Mouse (Mus musculus): ENCODE data around the gene Prkcb. TPM values are rescaled to one million over a fixed set of nuclear protein-coding genes. Genes with fewer than 3 reads are reported as not detected.

The Prkcb gene
- polyA plus RNA-seq, 1 experiment from 2014 or later = 5.6 TPM

DNA sequence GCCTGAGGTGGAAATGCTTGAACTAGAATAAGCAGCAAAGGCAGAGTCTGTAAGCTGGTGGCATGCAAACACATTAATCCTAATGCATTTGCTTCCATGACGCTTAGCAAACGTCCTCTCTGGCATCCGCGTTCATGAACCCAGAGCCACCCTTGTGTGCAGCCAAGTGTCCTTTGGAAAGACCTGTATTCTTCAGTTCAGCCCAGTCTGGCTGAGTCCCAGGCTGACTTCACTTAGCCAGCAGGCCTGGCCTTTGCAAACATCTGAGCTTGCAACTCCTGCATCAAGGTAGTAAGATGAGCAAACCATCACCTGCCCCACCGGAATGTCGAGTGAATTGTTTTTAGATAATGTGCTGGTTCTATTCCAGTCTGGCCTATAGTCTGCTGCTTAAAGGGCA lies 126.1 kb downstream of the Prkcb start:
- no peak overlapping the region for H3K27ac ChIP-seq
- no peak for ATAC-seq (ENCODE audit: insufficient number of reproducible peaks, insufficient read depth, low FRiP score, low TSS enrichment)
- WGBS = 91% methylated on average over 6 of the region's 6 CpGs
- H3K36me3 ChIP-seq = no peaks in the 10 kb centered on the region
- no peaks in the 10 kb centered on the region for H3K4me1 ChIP-seq
- H3K9me3 ChIP-seq = no peaks in the 10 kb centered on the region
- H3K9ac ChIP-seq = no peak overlapping the region
- no peak overlapping the region for H3K4me3 ChIP-seq
- H3K27me3 ChIP-seq = no peaks in the 10 kb centered on the region
- H3K4me2 ChIP-seq (replicated peaks) = no peak overlapping the region

DNA sequence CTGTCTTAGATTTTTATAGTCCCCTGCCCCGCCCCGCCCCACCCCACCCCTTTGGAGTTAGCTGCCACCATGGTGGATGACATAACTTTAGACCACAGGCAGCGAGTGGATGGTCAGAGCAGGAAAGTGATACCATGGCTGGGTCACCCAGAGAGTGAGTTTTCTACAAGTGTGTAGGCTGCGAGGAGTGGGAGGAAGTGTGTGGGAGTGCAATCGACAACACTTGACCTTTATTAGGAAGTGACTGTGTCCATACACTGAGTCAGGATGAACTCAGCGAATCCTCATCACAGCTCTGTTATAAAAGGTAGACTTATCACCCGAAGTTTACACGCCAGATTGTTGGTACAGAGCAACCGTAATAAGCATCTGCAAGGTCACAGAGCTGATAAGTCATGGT lies 126.8 kb downstream of the Prkcb start:
- ATAC-seq (ENCODE audit: insufficient number of reproducible peaks, insufficient read depth, low FRiP score, low TSS enrichment) = no peak
- Histone ChIP-seq H3K27me3 (no peaks in the 10 kb centered on the region), H3K9ac (no peak overlapping the region), H3K4me1 (no peaks in the 10 kb centered on the region), H3K4me3 (no peak overlapping the region), H3K36me3 (no peaks in the 10 kb centered on the region), H3K27ac (no peak overlapping the region), H3K4me2 (replicated peaks) (no peak overlapping the region), H3K9me3 (no peaks in the 10 kb centered on the region)
- 84% methylated on average over 9 of the region's 9 CpGs for WGBS

- Histone ChIP-seq H3K4me1 (no peaks in the 10 kb centered on the region), H3K36me3 (no peaks in the 10 kb centered on the region), H3K9me3 (no peaks in the 10 kb centered on the region), H3K4me3 (no peak overlapping the region), H3K27me3 (no peaks in the 10 kb centered on the region), H3K9ac (no peak overlapping the region), H3K27ac (no peak overlapping the region), H3K4me2 (replicated peaks) (no peak overlapping the region)
- 69% methylated on average over 12 of the region's 12 CpGs for WGBS
- ATAC-seq (ENCODE audit: insufficient number of reproducible peaks, insufficient read depth, low FRiP score, low TSS enrichment) = no peak
These were observed 127.4 kb downstream of the Prkcb start for GRCm38 (mm10) chr7:122415904-122416303.

GRCm38 (mm10) chr7:122418551-122418950 lies 130.0 kb downstream of the Prkcb start:
- Histone ChIP-seq H3K4me1 (no peaks in the 10 kb centered on the region), H3K36me3 (no peaks in the 10 kb centered on the region), H3K27ac (no peak overlapping the region), H3K4me3 (no peak overlapping the region), H3K9ac (no peak overlapping the region), H3K4me2 (replicated peaks) (no peak overlapping the region), H3K27me3 (no peaks in the 10 kb centered on the region), H3K9me3 (no peaks in the 10 kb centered on the region)
- no peak for ATAC-seq (ENCODE audit: insufficient number of reproducible peaks, insufficient read depth, low FRiP score, low TSS enrichment)
- 77% methylated on average over 3 of the region's 3 CpGs for WGBS

DNA sequence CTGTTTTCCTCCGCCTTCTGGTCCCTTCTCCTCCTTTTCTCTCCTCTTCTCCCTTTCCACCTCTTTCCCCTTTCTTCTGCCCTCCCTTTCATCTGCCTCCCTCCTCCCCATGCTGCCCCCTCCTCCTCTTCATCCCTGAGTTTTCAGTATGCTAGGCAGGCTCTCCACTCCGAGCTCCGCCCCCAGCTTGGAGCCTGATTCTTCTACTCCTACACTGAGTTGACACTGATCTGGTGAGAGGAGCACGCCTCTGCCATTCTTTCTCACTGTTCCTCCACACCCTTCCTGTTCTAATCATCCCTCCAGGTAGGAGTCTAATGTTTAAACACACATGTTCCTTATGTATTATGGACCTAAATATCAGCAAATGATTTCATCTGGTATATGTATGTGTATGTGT lies 135.3 kb downstream of the Prkcb start:
- no peak overlapping the region for H3K4me3 ChIP-seq
- no peak overlapping the region for H3K9ac ChIP-seq
- ATAC-seq (ENCODE audit: insufficient number of reproducible peaks, insufficient read depth, low FRiP score, low TSS enrichment) = no peak
- H3K27ac ChIP-seq = no peak overlapping the region
- H3K27me3 ChIP-seq = 0 out of 2 replicates have a peak, but pooled peaks cover 2% of the 10 kb centered on the region
- no peak overlapping the region for H3K4me2 ChIP-seq (replicated peaks)
- WGBS = 66% methylated on average over 4 of the region's 4 CpGs
- no peaks in the 10 kb centered on the region for H3K36me3 ChIP-seq
- H3K4me1 ChIP-seq = no peaks in the 10 kb centered on the region
- H3K9me3 ChIP-seq = no peaks in the 10 kb centered on the region

DNA sequence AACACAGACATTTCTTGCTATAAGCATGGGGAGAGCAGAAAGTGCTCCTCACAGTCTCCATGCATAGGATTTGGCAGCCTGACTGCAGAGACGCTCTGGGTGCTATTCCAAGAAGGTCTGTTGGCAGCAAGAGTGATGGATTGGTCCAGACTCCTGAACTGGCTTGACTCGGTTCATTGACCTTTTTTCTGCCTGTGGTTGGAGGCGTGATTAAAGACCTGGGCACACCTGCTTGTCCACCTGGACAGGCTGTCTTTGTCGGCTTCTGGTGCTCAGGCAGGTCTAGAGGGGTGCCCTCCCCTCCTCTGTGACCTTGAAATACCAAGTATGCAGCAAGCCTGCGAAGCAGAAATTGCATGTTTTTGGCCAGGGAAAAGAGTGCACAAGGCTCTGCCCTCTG lies 140.6 kb downstream of the Prkcb start:
- WGBS = 78% methylated on average over 5 of the region's 5 CpGs
- no peak for ATAC-seq (ENCODE audit: insufficient number of reproducible peaks, insufficient read depth, low FRiP score, low TSS enrichment)
- 0 out of 2 replicates have a peak, but pooled peaks cover 2% of the 10 kb centered on the region for H3K27me3 ChIP-seq

DNA sequence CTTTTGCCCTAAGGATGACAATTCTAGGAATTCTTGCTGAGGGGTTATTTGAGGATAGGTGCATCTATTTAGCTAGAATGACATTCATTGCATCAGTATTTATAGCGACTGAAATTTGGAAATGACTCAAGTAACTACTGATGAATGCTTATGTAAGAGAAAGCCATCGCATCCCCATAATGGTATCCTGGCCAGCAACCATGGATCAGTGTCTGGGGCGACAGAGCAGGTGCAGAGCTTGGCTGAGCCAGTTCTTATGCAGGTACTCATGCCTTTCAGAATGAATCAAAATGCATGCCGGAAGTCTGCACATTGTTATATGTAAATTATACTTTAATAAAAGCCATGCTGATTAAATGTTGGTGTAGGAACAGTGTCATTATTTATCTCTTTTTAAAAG lies 143.8 kb downstream of the Prkcb start:
- ATAC-seq (ENCODE audit: insufficient number of reproducible peaks, insufficient read depth, low FRiP score, low TSS enrichment) = no peak
- no peak overlapping the region for H3K4me3 ChIP-seq
- no peaks in the 10 kb centered on the region for H3K4me1 ChIP-seq
- no peaks in the 10 kb centered on the region for H3K9me3 ChIP-seq
- WGBS = 78% methylated on average over 4 of the region's 4 CpGs
- no peak overlapping the region for H3K4me2 ChIP-seq (replicated peaks)
- no peak overlapping the region for H3K27ac ChIP-seq
- no peak overlapping the region for H3K9ac ChIP-seq
- H3K27me3 ChIP-seq = no peaks in the 10 kb centered on the region
- no peaks in the 10 kb centered on the region for H3K36me3 ChIP-seq

More for the DNA sequence above, 140.6 kb downstream of the Prkcb start:
- Histone ChIP-seq H3K36me3 (no peaks in the 10 kb centered on the region), H3K9ac (no peak overlapping the region), H3K4me2 (replicated peaks) (no peak overlapping the region), H3K9me3 (no peaks in the 10 kb centered on the region), H3K27ac (no peak overlapping the region), H3K4me3 (no peak overlapping the region), H3K4me1 (no peaks in the 10 kb centered on the region)

DNA sequence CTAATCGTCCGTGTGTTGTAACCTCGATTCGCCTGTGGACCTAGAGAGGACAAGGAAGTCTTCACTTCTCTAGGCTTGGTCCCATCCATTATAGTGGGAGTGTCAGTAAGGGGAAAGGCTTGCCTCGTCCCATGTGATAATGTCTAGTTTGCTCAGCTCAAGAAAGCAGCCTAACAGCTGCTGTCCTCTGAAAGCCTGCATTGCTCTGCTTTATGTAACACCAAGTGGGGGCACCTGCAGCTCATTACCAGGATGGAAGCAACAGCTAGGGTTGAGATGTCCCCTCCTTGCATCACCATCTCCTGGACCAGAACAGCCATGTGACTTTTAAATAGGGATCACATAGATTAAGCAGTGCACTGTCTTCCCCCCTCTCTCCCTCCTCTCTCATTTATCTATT lies 144.8 kb downstream of the Prkcb start:
- no peak for ATAC-seq (ENCODE audit: insufficient number of reproducible peaks, insufficient read depth, low FRiP score, low TSS enrichment)
- no peak overlapping the region for H3K4me3 ChIP-seq
- H3K27ac ChIP-seq = no peak overlapping the region
- 83% methylated on average over 5 of the region's 5 CpGs for WGBS
- no peaks in the 10 kb centered on the region for H3K27me3 ChIP-seq
- no peaks in the 10 kb centered on the region for H3K36me3 ChIP-seq
- H3K9ac ChIP-seq = no peak overlapping the region
- H3K4me2 ChIP-seq (replicated peaks) = no peak overlapping the region
- H3K4me1 ChIP-seq = no peaks in the 10 kb centered on the region
- no peaks in the 10 kb centered on the region for H3K9me3 ChIP-seq

DNA sequence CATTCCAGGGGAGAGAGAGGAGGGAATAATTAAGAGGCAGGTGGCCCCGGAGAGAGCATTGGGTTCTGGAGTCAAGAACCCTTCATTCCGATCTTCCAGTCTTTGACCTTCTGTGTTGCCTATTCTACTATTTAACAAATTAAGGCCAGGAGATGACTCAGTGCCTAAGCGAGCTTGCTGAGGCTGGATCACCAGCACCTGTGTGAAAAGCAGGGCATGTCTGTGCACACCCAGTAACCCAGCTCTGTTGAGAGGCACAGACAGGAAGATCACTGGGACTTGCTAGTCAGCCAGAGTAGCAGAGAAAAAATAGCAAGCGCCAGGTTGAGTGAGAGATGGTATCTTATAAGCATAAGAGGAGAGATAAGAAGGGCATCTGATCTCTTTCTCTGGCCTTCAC lies 146.4 kb downstream of the Prkcb start:
- Histone ChIP-seq H3K9ac (no peak overlapping the region), H3K27ac (no peak overlapping the region), H3K9me3 (no peaks in the 10 kb centered on the region), H3K4me1 (no peaks in the 10 kb centered on the region), H3K4me2 (replicated peaks) (no peak overlapping the region), H3K27me3 (no peaks in the 10 kb centered on the region), H3K36me3 (no peaks in the 10 kb centered on the region), H3K4me3 (no peak overlapping the region)
- WGBS = 80% methylated on average over 4 of the region's 4 CpGs
- ATAC-seq (ENCODE audit: insufficient number of reproducible peaks, insufficient read depth, low FRiP score, low TSS enrichment) = no peak

DNA sequence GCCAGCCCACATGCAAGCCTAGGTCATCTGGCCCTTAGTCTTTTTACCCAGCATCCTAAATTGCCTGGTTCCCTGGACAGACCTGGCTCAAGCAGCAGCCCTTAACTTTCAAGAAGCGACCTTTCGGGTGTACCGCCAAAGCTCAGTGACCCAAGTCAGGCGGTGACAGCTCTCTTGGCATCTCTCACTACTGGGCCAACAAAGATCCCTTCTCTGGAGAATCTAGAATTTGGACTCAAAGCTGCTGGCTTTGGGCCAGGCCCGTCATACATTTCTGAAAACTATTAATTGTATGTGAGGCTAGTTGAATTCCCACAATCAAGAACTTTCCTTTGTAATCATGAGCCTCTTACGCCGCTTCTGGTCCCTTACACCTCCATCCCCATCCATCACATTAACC lies 147.0 kb downstream of the Prkcb start:
- WGBS = 82% methylated on average over 7 of the region's 7 CpGs
- no peaks in the 10 kb centered on the region for H3K36me3 ChIP-seq
- H3K4me2 ChIP-seq (replicated peaks) = no peak overlapping the region
- H3K9ac ChIP-seq = no peak overlapping the region
- ATAC-seq (ENCODE audit: insufficient number of reproducible peaks, insufficient read depth, low FRiP score, low TSS enrichment) = no peak
- no peak overlapping the region for H3K27ac ChIP-seq
- no peaks in the 10 kb centered on the region for H3K4me1 ChIP-seq
- no peaks in the 10 kb centered on the region for H3K9me3 ChIP-seq
- no peak overlapping the region for H3K4me3 ChIP-seq
- H3K27me3 ChIP-seq = no peaks in the 10 kb centered on the region

DNA sequence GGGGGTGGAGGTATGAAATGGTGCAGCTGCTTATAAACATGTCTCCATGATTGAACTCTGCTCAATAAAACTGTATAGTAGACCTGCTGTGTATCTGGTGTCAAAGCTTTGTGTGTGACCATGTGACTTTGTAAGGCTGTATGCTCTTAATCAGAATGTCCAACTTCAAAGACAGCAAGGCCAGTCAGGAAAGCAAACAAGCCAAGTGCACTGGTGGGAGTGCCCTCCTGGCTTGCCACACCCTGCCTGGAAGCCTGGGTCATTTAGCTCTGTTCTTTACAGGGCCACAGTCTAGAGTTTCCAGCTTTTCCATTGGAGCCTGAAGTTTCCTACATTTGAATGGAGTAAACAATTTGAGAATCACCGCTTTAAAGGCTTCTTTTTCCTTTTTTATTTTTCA lies 148.8 kb downstream of the Prkcb start:
- no peak overlapping the region for H3K4me3 ChIP-seq
- ATAC-seq (ENCODE audit: insufficient number of reproducible peaks, insufficient read depth, low FRiP score, low TSS enrichment) = no peak
- no peaks in the 10 kb centered on the region for H3K4me1 ChIP-seq
- H3K36me3 ChIP-seq = no peaks in the 10 kb centered on the region
- WGBS = 93% methylated on average over 1 of the region's 1 CpGs
- H3K27me3 ChIP-seq = no peaks in the 10 kb centered on the region
- H3K27ac ChIP-seq = no peak overlapping the region
- H3K9me3 ChIP-seq = no peaks in the 10 kb centered on the region
- no peak overlapping the region for H3K4me2 ChIP-seq (replicated peaks)
- H3K9ac ChIP-seq = no peak overlapping the region

- H3K27ac ChIP-seq = no peak overlapping the region
- H3K27me3 ChIP-seq = no peaks in the 10 kb centered on the region
- no peak overlapping the region for H3K4me3 ChIP-seq
- H3K9me3 ChIP-seq = no peaks in the 10 kb centered on the region
- H3K9ac ChIP-seq = no peak overlapping the region
- ATAC-seq (ENCODE audit: insufficient number of reproducible peaks, insufficient read depth, low FRiP score, low TSS enrichment) = no peak
- H3K4me1 ChIP-seq = no peaks in the 10 kb centered on the region
- H3K36me3 ChIP-seq = no peaks in the 10 kb centered on the region
- H3K4me2 ChIP-seq (replicated peaks) = no peak overlapping the region
- WGBS = 56% methylated on average over 6 of the region's 6 CpGs
These were observed 156.5 kb downstream of the Prkcb start for GRCm38 (mm10) chr7:122445056-122445455.

DNA sequence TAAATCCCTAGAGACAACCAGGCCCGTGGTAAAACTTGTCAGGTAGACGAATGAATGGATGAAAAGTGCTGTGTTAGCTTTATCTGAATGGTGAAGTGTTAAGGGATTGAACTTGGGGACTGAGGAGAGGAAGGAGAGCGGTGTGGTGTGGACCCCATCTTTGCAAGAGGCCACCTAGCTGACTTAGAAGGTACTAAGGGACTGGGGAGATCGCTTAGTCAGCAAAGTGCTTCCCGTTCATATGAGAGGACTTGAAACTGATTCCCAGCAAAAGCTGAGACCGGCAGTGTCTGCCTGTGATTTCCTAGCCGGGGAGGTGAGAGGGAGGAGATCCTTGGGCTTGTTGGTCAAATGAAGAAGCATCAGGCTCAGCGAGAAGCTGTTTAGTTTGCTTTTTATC lies 164.1 kb downstream of the Prkcb start:
- Histone ChIP-seq H3K36me3 (no peaks in the 10 kb centered on the region), H3K27me3 (no peaks in the 10 kb centered on the region), H3K27ac (no peak overlapping the region), H3K4me2 (replicated peaks) (no peak overlapping the region), H3K4me3 (no peak overlapping the region), H3K9me3 (no peaks in the 10 kb centered on the region), H3K9ac (no peak overlapping the region), H3K4me1 (no peaks in the 10 kb centered on the region)
- ATAC-seq (ENCODE audit: insufficient number of reproducible peaks, insufficient read depth, low FRiP score, low TSS enrichment) = no peak
- WGBS = 79% methylated on average over 8 of the region's 8 CpGs

All from embryonic facial prominence, embryonic 12.5 days (tissue).